Mouse (Mus musculus) left cerebral cortex, postnatal 25 days (tissue): Measurements from ENCODE around the gene Trim27. TPM values are rescaled to one million over a fixed set of nuclear protein-coding genes. Genes with fewer than 3 reads are reported as not detected.

Source experiments
- DNase-seq, 2 experiments: peaks; one replicate each; pipeline ENCODE4 v3.0.0; 2022; ENCODE audit warnings: low spot score in 2 of 2, mixed read lengths in 1 of 2
- intact Hi-C: fragments of 180-260 bp; cut with DNase I; formaldehyde crosslinking; loops from one replicate; pipeline ENCODE4 v1.15.1; 2025
- total RNA-seq, 2 experiments: library from RNA; stranded (reverse); gene quantifications; 2 replicates each; pipeline ENCODE4 v1.2.3; 2021

The Trim27 gene
- total RNA-seq = 10 to 100 TPM; 34.3 to 41.2 TPM

GRCm38 (mm10) chr13:21179367-21179723, at the start of gene Trim27:
TSS of gene Trim27 (plus strand) at chr13:21179445.
- no peak for DNase-seq

GRCm38 (mm10) chr13:21142421-21142820, 36.8 kb upstream of the Trim27 start:
- DNase-seq = no peak
- intact Hi-C loops = no loop called here

More at GRCm38 (mm10) chr13:21179367-21179723, at the start of gene Trim27:
- intact Hi-C loops = no loop called here

- intact Hi-C loops = no loop called here
Measured at GRCm38 (mm10) chr13:21145767-21146166, 33.5 kb upstream of the Trim27 start, which contains the start of gene Olfr1368. TSS of gene Olfr1368 (minus strand) at chr13:21145867.

GRCm38 (mm10) chr13:21155888-21156287, 23.4 kb upstream of the Trim27 start:
- intact Hi-C loops = no loop called here
- DNase-seq = no peak

More at GRCm38 (mm10) chr13:21145767-21146166, 33.5 kb upstream of the Trim27 start, which contains the start of gene Olfr1368:
- DNase-seq = no peak

GRCm38 (mm10) chr13:21158071-21158470, 21.2 kb upstream of the Trim27 start:
- intact Hi-C loops = loop anchor here (2.0 kb wide), 1 partner anchor 861 kb away; no protein-coding TSS in a partner anchor
- DNase-seq = no peak

GRCm38 (mm10) chr13:21158785-21159474, 20.3 kb upstream of the Trim27 start:
- intact Hi-C loops = loop anchor here (2.0 kb wide), 1 partner anchor 862 kb away; no protein-coding TSS in a partner anchor
- peak; percentile 82 to 90 for DNase-seq

GRCm38 (mm10) chr13:21159475-21159819, 19.8 kb upstream of the Trim27 start:
- intact Hi-C loops = loop anchor here (2.0 kb wide), 1 partner anchor 863 kb away; no protein-coding TSS in a partner anchor
- peak in 1 of 2 experiments; percentile 39 for DNase-seq

GRCm38 (mm10) chr13:21160041-21160511, 19.2 kb upstream of the Trim27 start:
- DNase-seq = peak in 1 of 2 experiments; percentile 28
- intact Hi-C loops = loop anchor here (2.0 to 10.0 kb wide), 2 partner anchors 167 to 865 kb away; no protein-coding TSS in a partner anchor

GRCm38 (mm10) chr13:21160657-21161590, 18.3 kb upstream of the Trim27 start:
- intact Hi-C loops = loop anchor here (2.0 to 10.0 kb wide), 2 partner anchors 166 to 864 kb away; no protein-coding TSS in a partner anchor
- DNase-seq = peak; percentile 93 to 94

- intact Hi-C loops = loop anchor here (2.0 to 10.0 kb wide), 2 partner anchors 165 to 863 kb away; no protein-coding TSS in a partner anchor
Measured at GRCm38 (mm10) chr13:21161591-21161990, 17.7 kb upstream of the Trim27 start.

GRCm38 (mm10) chr13:21162591-21162990, 16.7 kb upstream of the Trim27 start:
- intact Hi-C loops = loop anchor here (10.0 kb wide), 1 partner anchor 862 kb away; no protein-coding TSS in a partner anchor
- no peak for DNase-seq

More at GRCm38 (mm10) chr13:21161591-21161990, 17.7 kb upstream of the Trim27 start:
- DNase-seq = no peak

GRCm38 (mm10) chr13:21166936-21167909, 12.0 kb upstream of the Trim27 start:
- DNase-seq = peak; percentile 83 to 92
- intact Hi-C loops = loop anchor here (5.0 to 10.0 kb wide), 3 partner anchors 90 to 858 kb away; no protein-coding TSS in a partner anchor

GRCm38 (mm10) chr13:21167910-21168300, 11.3 kb upstream of the Trim27 start:
- DNase-seq = peak in 1 of 2 experiments; percentile 54
- intact Hi-C loops = loop anchor here (2.0 to 10.0 kb wide), 4 partner anchors 89 to 857 kb away; no protein-coding TSS in a partner anchor

- intact Hi-C loops = loop anchor here (2.0 to 10.0 kb wide), 4 partner anchors 89 to 856 kb away; no protein-coding TSS in a partner anchor
- DNase-seq = peak; percentile 36 to 54
Measured at GRCm38 (mm10) chr13:21168371-21169011, 10.8 kb upstream of the Trim27 start.

GRCm38 (mm10) chr13:21169121-21169656, 10.1 kb upstream of the Trim27 start:
- intact Hi-C loops = loop anchor here (2.0 to 10.0 kb wide), 4 partner anchors 88 to 856 kb away; no protein-coding TSS in a partner anchor

GRCm38 (mm10) chr13:21169657-21170430, 9.4 kb upstream of the Trim27 start:
- intact Hi-C loops = loop anchor here (2.0 to 10.0 kb wide), 4 partner anchors 87 to 855 kb away; no protein-coding TSS in a partner anchor
- DNase-seq = peak; percentile 83 to 86

More at GRCm38 (mm10) chr13:21169121-21169656, 10.1 kb upstream of the Trim27 start:
- peak in 1 of 2 experiments; percentile 36 for DNase-seq
